Comparison of ENCODE assay signal across 15 mouse cellular contexts in the genomic region with DNA sequence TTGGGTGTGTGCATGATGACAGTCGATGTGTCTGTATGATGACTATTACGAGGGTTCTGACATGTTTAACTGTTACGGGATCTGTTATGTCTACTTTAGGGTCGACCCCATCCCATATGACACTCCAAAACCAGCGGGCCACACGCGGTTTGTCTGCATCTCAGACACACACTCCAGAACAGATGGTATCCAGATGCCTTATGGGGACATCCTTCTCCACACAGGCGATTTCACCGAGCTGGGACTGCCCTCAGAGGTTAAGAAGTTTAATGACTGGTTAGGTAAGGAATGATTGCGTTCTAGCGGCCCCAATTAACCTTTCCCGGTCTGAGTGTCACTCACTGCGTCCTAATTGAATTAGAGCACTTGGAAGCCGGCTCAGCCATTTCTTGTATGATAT. TPM values are rescaled to one million over a fixed set of nuclear protein-coding genes. Genes with fewer than 3 reads are reported as not detected.
DNase-seq lines count a peak whose midpoint lies in the region; ATAC-seq and TF ChIP-seq lines count a peak whose summit lies in the region.
"Had no signal": no experiment of that assay in that cellular context is flagged by ENCODE, and none has a peak within 500 bp of the region (broad histone marks: within the 10 kb centered on the region; RNA-seq: fewer than 3 reads in every experiment).

No protein-coding gene starts in this region.

- TF ChIP-seq POLR2A in thymus, adult 2 months (IDR thresholded peaks at IDR 0.05; ENCODE audit: control insufficient read depth, extremely low read depth, insufficient read depth, low read length, poor library complexity): no peak

- TF ChIP-seq CTCF in forebrain, postnatal 0 days (IDR thresholded peaks at IDR 0.05; ENCODE audit: low read depth): no peak
- TF ChIP-seq CTCF in thymus, adult 2 months (IDR thresholded peaks at IDR 0.05; ENCODE audit: borderline replicate concordance, control insufficient read depth, extremely low read depth, insufficient read depth, low read length, poor library complexity): no peak

- no peak overlapping the region for H3K4me2 ChIP-seq in forebrain, embryonic 15.5 days (replicated peaks)
- no peak overlapping the region for H3K4me2 ChIP-seq in forebrain, postnatal 0 days (ENCODE audit: low read depth)
- H3K4me2 ChIP-seq in midbrain, embryonic 15.5 days: no peak overlapping the region
- H3K4me2 ChIP-seq: limb, embryonic 13.5 days had no signal

- no peaks in the 10 kb centered on the region for H3K27me3 ChIP-seq in forebrain, embryonic 15.5 days
- H3K27me3 ChIP-seq in forebrain, postnatal 0 days (ENCODE audit: insufficient read depth, low read length): no peaks in the 10 kb centered on the region
- H3K27me3 ChIP-seq in embryonic facial prominence, embryonic 10.5 days (replicated peaks; ENCODE audit: low read depth, poor library complexity, severe bottlenecking): peaks cover 52% of the 10 kb centered on the region
- H3K27me3 ChIP-seq in midbrain, embryonic 15.5 days (replicated peaks): no peaks in the 10 kb centered on the region
- no peaks in the 10 kb centered on the region for H3K27me3 ChIP-seq in thymus, adult 2 months (ENCODE audit: control insufficient read depth, insufficient read depth, low read length)
- H3K27me3 ChIP-seq: limb, embryonic 13.5 days had no signal

- H3K36me3 ChIP-seq in forebrain, embryonic 15.5 days: no peaks in the 10 kb centered on the region
- H3K36me3 ChIP-seq in forebrain, postnatal 0 days (ENCODE audit: insufficient read depth): no peaks in the 10 kb centered on the region
- peaks cover 25% of the 10 kb centered on the region for H3K36me3 ChIP-seq in embryonic facial prominence, embryonic 10.5 days (replicated peaks)
- H3K36me3 ChIP-seq in midbrain, embryonic 15.5 days (replicated peaks): no peaks in the 10 kb centered on the region
- no peaks in the 10 kb centered on the region for H3K36me3 ChIP-seq in thymus, adult 2 months (ENCODE audit: control insufficient read depth, insufficient read depth, low read length)

- 60% methylated on average over 14 of the region's 14 CpGs for WGBS in forebrain, embryonic 15.5 days
- 57% methylated on average over 14 of the region's 14 CpGs for WGBS in forebrain, postnatal 0 days
- 27% methylated on average over 14 of the region's 14 CpGs for WGBS in embryonic facial prominence, embryonic 10.5 days
- WGBS in midbrain, embryonic 15.5 days: 67% methylated on average over 14 of the region's 14 CpGs
- 95% methylated on average over 14 of the region's 14 CpGs for WGBS in thymus, adult 2 months

- ATAC-seq in forebrain, embryonic 15.5 days (replicated peaks): no peak
- no peak for ATAC-seq in forebrain, postnatal 0 days
- ATAC-seq in midbrain, embryonic 15.5 days (replicated peaks): 0 out of 2 replicates have a peak, but pooled peaks have one; percentile 31
- ATAC-seq: intestine, embryonic 16.5 days had no signal

- H3K9me3 ChIP-seq in forebrain, embryonic 15.5 days: no peaks in the 10 kb centered on the region
- H3K9me3 ChIP-seq in forebrain, postnatal 0 days (ENCODE audit: low read length): no peaks in the 10 kb centered on the region
- no peaks in the 10 kb centered on the region for H3K9me3 ChIP-seq in embryonic facial prominence, embryonic 10.5 days
- no peaks in the 10 kb centered on the region for H3K9me3 ChIP-seq in midbrain, embryonic 15.5 days
- H3K9me3 ChIP-seq: limb, embryonic 13.5 days had no signal

- no peak overlapping the region for H3K9ac ChIP-seq in forebrain, embryonic 15.5 days (replicated peaks)
- H3K9ac ChIP-seq in forebrain, postnatal 0 days: no peak overlapping the region
- H3K9ac ChIP-seq in midbrain, embryonic 15.5 days: no peak overlapping the region
- H3K9ac ChIP-seq: limb, embryonic 13.5 days had no signal

- H3K4me3 ChIP-seq in forebrain, embryonic 15.5 days: no peak overlapping the region
- no peak overlapping the region for H3K4me3 ChIP-seq in forebrain, postnatal 0 days (ENCODE audit: low read depth, low read length)
- no peak overlapping the region for H3K4me3 ChIP-seq in embryonic facial prominence, embryonic 10.5 days
- H3K4me3 ChIP-seq in midbrain, embryonic 15.5 days: no peak overlapping the region
- H3K4me3 ChIP-seq in thymus, adult 2 months (ENCODE audit: control insufficient read depth, insufficient read depth, low read length): no peak overlapping the region
- H3K4me3 ChIP-seq: heart, adult 2 months; limb, embryonic 13.5 days had no signal

- no peak for DNase-seq in forebrain, postnatal 0 days
- peak; percentile 10 for DNase-seq in MN1 (ENCODE audit: low spot score)
- DNase-seq in embryonic facial prominence, embryonic 10.5 days (ENCODE audit: low spot score): peak; percentile 65
- DNase-seq in thymus, adult 2 months: no peak
- DNase-seq in frontal cortex, postnatal 36 days (ENCODE audit: low spot score in 2 of 2): no peak
- DNase-seq in cerebellum, postnatal 25 days: no peak
- DNase-seq: adrenal gland, adult 8-10 months; cerebellum, adult 9-10 months; heart, adult 2 months; lung, postnatal 4 days; right cerebral cortex, adult 18-20 months had no signal

- H3K4me1 ChIP-seq in forebrain, embryonic 15.5 days: peaks cover 42% of the 10 kb centered on the region
- H3K4me1 ChIP-seq in forebrain, postnatal 0 days (ENCODE audit: insufficient read depth): peaks cover 4% of the 10 kb centered on the region
- H3K4me1 ChIP-seq in embryonic facial prominence, embryonic 10.5 days: peaks cover 26% of the 10 kb centered on the region
- peaks cover 6% of the 10 kb centered on the region for H3K4me1 ChIP-seq in midbrain, embryonic 15.5 days
- no peaks in the 10 kb centered on the region for H3K4me1 ChIP-seq in thymus, adult 2 months (replicated peaks; ENCODE audit: control insufficient read depth, insufficient read depth, low read length)

- 0 out of 2 replicates have a peak overlapping the region, but pooled peaks have one; percentile 2 for H3K27ac ChIP-seq in forebrain, embryonic 15.5 days (replicated peaks)
- H3K27ac ChIP-seq in forebrain, postnatal 0 days (ENCODE audit: low read depth, low read length): no peak overlapping the region
- no peak overlapping the region for H3K27ac ChIP-seq in embryonic facial prominence, embryonic 10.5 days (replicated peaks)
- H3K27ac ChIP-seq in midbrain, embryonic 15.5 days: peak overlapping the region; percentile 18; the same call in 1 of the 2 replicates
- H3K27ac ChIP-seq in thymus, adult 2 months (ENCODE audit: control insufficient read depth, insufficient read depth, low read length): no peak overlapping the region
- H3K27ac ChIP-seq: heart, adult 2 months; limb, embryonic 13.5 days had no signal

RNA-seq across cellular contexts. Expression of gene Mpped2, which starts 51.5 kb away (rescaled TPM):
- polyA plus RNA-seq in forebrain, embryonic 15.5 days (2015; fragmentation: Nextera tagmentation; extraction: Ambion mirVana): 212 and 221 TPM in 2 replicates
- total RNA-seq in forebrain, postnatal 0 days (2014; rRNA removed): 63.6 and 65.4 TPM in 2 replicates
- 104 TPM in 2 replicates for polyA plus RNA-seq in forebrain, postnatal 0 days (2015; fragmentation: Nextera tagmentation; extraction: Ambion mirVana)
- 91.9 and 92.9 TPM in 2 replicates for polyA plus RNA-seq in embryonic facial prominence, embryonic 10.5 days (2016; fragmentation: Nextera tagmentation; extraction: Ambion mirVana)
- polyA plus RNA-seq in midbrain, embryonic 15.5 days (2015; fragmentation: Nextera tagmentation; extraction: Ambion mirVana): 150 and 159 TPM in 2 replicates
- polyA plus RNA-seq in thymus, adult 2 months (2012; rRNA removed): 0.70 and 1.1 TPM in 2 replicates

Comparison
In these comparisons a context has a peak if more than half of its experiments do, and no peak if none do; other contexts are left out.
1. H3K27ac ChIP-seq: peak in forebrain, embryonic 15.5 days (single experiment) and midbrain, embryonic 15.5 days (single experiment); none in forebrain, postnatal 0 days (single experiment), embryonic facial prominence, embryonic 10.5 days (single experiment) and thymus, adult 2 months (single experiment).
2. DNase-seq: peak in MN1 (single experiment) and embryonic facial prominence, embryonic 10.5 days (single experiment); none in forebrain, postnatal 0 days (single experiment), thymus, adult 2 months (single experiment), frontal cortex, postnatal 36 days (0 of 2) and cerebellum, postnatal 25 days (0 of 2).
3. RNA of gene Mpped2, which starts 51.5 kb away (polyA plus RNA-seq): 212 to 221 TPM in forebrain, embryonic 15.5 days, 150 to 159 TPM in midbrain, embryonic 15.5 days, 104 TPM in forebrain, postnatal 0 days and 91.9 to 92.9 TPM in embryonic facial prominence, embryonic 10.5 days; 0.70 to 1.1 TPM in thymus, adult 2 months; every median in the first group is over 10 times any median in the second.